Mouse (Mus musculus) hindbrain, postnatal 0 days (tissue): ENCODE data around the gene Pde4d. TPM values are rescaled to one million over a fixed set of nuclear protein-coding genes. Genes with fewer than 3 reads are reported as not detected.

ENCODE experiments used
- ATAC-seq: fragments of 200-750 bp; cut with Nextera tagmentation; 2 replicates; pipeline ENCODE4 v1.8.0; 2017; ENCODE audit warnings: mild to moderate bottlenecking, moderate TSS enrichment, moderate library complexity
- DNase-seq: peaks from one replicate; pipeline ENCODE4 v3.0.0-alpha.2; 2015; ENCODE audit warnings: low spot score
- H3K27ac ChIP-seq: fragments of 300-500 bp; sonication (generic); 2 replicates; pipeline ENCODE4 v1.5.1; 2014; ENCODE audit warnings: mild to moderate bottlenecking
- H3K27me3 ChIP-seq: fragments of 300-500 bp; sonication (generic); 2 replicates; pipeline ENCODE4 v1.6.1; 2014; ENCODE audit warnings: low read length, mixed read lengths; ENCODE audit not compliant: insufficient read depth
- H3K36me3 ChIP-seq: fragments of 300-500 bp; sonication (generic); 2 replicates; pipeline ENCODE4 v1.6.1; 2014; ENCODE audit warnings: low read length, mixed read lengths; ENCODE audit not compliant: insufficient read depth
- H3K4me1 ChIP-seq: fragments of 300-500 bp; sonication (generic); 2 replicates; pipeline ENCODE4 v1.6.1; 2014; ENCODE audit warnings: antibody characterized with exemption, low read length, mixed read lengths; ENCODE audit not compliant: insufficient read depth
- H3K4me2 ChIP-seq: fragments of 300-500 bp; sonication (generic); 2 replicates; pipeline ENCODE4 v1.6.1; 2014; ENCODE audit warnings: low read depth, mild to moderate bottlenecking, low read length, moderate library complexity, mixed read lengths
- H3K4me3 ChIP-seq: fragments of 300-500 bp; sonication (generic); 2 replicates; pipeline ENCODE4 v1.5.1; 2014; ENCODE audit warnings: low read length
- H3K9ac ChIP-seq: fragments of 300-500 bp; sonication (generic); replicated peaks from 2 replicates; pipeline ENCODE4 v1.6.1; 2014; ENCODE audit warnings: mild to moderate bottlenecking, low read length, moderate library complexity, mixed read lengths
- H3K9me3 ChIP-seq: fragments of 300-500 bp; sonication (generic); 2 replicates; pipeline ENCODE4 v1.6.1; 2016; ENCODE audit warnings: low read length, mixed read lengths
- CTCF ChIP-seq: IDR thresholded peaks from 2 replicates; pipeline ENCODE4 v1.5.1; 2016; ENCODE audit warnings: antibody characterized with exemption, control low read depth, low read depth
- WGBS: fragments of 180-500 bp; shearing (Covaris S2); extraction: QIAGEN DNeasy Blood & Tissue Kit; methylation state at CpG from one replicate; pipeline ENCODE4 v1.1.7; 2014; 5-methylcytosine and 5-hydroxymethylcytosine counted together
- polyA plus RNA-seq: library from polyadenylated mRNA; unstranded; fragments of >200 nt; fragmentation: Nextera tagmentation; extraction: Ambion mirVana; gene quantifications from 2 replicates; pipeline ENCODE4 v1.2.1, GENCODE M21; 2015
- total RNA-seq: library from RNA; depleted of rRNA; stranded (reverse); fragments of >200 nt; gene quantifications from 2 replicates; pipeline ENCODE4 v1.2.3, GENCODE M21; 2014

The Pde4d gene
- total and polyA plus RNA-seq, 2 experiments from 2014 or later, result 19.3 to 77.1 TPM

DNA sequence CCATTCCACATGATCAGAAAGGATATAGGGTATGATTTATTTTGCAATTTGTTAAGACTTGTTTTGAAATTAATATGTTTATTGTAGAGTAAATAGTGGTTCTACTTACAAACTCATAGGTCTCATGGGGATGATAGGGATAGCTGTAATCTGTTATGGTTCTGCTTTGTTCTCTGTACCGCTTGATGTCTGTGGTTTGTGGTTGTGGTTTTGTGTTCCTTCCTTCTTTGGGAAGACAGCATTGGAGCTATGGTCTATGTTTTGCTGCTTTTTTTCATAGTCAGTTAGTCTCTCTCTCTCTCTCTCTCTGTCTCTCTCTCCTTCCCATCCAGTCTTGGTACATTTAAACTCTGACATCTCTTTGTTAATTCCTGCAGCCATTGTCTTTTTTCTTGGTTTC is 217.3 kb downstream of the Pde4d start:
- H3K4me3 ChIP-seq, result no peak overlapping the region
- DNase-seq, result no peak
- H3K4me2 ChIP-seq, result no peak overlapping the region
- TF ChIP-seq CTCF, result no peak
- WGBS, result 100% methylated on average over 1 of the region's 1 CpGs
- no peak for ATAC-seq
- no peak overlapping the region for H3K9ac ChIP-seq
- no peaks in the 10 kb centered on the region for H3K9me3 ChIP-seq
- H3K27me3 ChIP-seq, result no peaks in the 10 kb centered on the region
- no peaks in the 10 kb centered on the region for H3K4me1 ChIP-seq
- no peak overlapping the region for H3K27ac ChIP-seq
- H3K36me3 ChIP-seq, result no peaks in the 10 kb centered on the region

DNA sequence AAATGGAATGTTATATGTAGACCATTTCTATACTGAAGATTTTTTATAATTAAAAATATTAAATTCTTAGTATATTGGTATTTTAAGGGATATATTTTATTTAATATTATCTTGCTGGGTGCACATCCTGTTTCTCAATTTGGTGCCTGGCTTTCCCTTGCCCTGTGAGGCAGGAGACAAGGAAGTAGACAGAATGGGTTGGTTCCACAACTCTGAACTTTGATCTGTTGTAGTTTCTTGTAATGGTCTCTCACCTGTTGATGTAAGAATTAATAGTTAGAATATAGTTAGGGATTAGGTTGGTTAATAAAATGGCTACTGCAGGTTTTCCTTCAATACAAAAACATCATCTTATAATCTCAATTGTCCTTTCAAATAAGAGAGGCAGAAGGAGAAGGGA is 227.3 kb downstream of the Pde4d start:
- Histone ChIP-seq H3K36me3 (no peaks in the 10 kb centered on the region), H3K27me3 (no peaks in the 10 kb centered on the region), H3K4me3 (no peak overlapping the region), H3K4me2 (no peak overlapping the region), H3K27ac (no peak overlapping the region), H3K9ac (no peak overlapping the region), H3K4me1 (no peaks in the 10 kb centered on the region), H3K9me3 (no peaks in the 10 kb centered on the region)
- ATAC-seq, result no peak
- TF ChIP-seq CTCF, result no peak
- no peak for DNase-seq

DNA sequence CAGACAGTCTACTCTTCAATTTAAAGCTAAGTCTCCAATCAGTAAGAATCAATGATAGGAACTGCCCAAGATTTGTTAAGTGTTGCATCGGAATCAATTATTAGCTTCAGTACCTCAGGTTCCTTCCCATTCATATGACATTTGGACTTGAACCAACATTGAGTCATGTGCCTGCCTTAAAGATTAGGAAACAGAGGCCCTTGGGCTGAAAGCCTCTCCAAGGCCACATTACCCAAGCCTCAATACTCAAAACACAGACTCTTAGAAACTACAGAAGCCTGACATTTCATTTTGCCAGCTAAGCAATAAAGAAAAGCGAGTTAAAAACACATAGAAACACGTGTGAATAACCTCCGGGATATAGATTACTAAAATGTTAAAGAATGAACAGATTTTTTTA is 233.3 kb downstream of the Pde4d start:
- ATAC-seq, result no peak

GRCm38 (mm10) chr13:108685817-108686216 is 236.1 kb downstream of the Pde4d start:
- Histone ChIP-seq H3K4me1 (no peaks in the 10 kb centered on the region), H3K4me2 (no peak overlapping the region)
- 52% methylated on average over 7 of the region's 7 CpGs for WGBS

More for the DNA sequence above, 233.3 kb downstream of the Pde4d start:
- no peak overlapping the region for H3K9ac ChIP-seq
- no peak overlapping the region for H3K4me2 ChIP-seq
- H3K27me3 ChIP-seq, result no peaks in the 10 kb centered on the region
- H3K4me1 ChIP-seq, result no peaks in the 10 kb centered on the region
- no peaks in the 10 kb centered on the region for H3K9me3 ChIP-seq
- TF ChIP-seq CTCF, result no peak
- no peak for DNase-seq
- no peak overlapping the region for H3K27ac ChIP-seq
- WGBS, result 88% methylated on average over 4 of the region's 4 CpGs
- H3K4me3 ChIP-seq, result no peak overlapping the region
- H3K36me3 ChIP-seq, result no peaks in the 10 kb centered on the region

GRCm38 (mm10) chr13:108686262-108686661 is 236.5 kb downstream of the Pde4d start:
- Histone ChIP-seq H3K4me2 (no peak overlapping the region), H3K9me3 (no peaks in the 10 kb centered on the region), H3K9ac (no peak overlapping the region), H3K4me3 (no peak overlapping the region), H3K27ac (no peak overlapping the region), H3K4me1 (no peaks in the 10 kb centered on the region), H3K36me3 (no peaks in the 10 kb centered on the region), H3K27me3 (no peaks in the 10 kb centered on the region)
- WGBS, result 76% methylated on average over 2 of the region's 2 CpGs
- ATAC-seq (no peak), DNase-seq (no peak)
- no peak for TF ChIP-seq CTCF

More at GRCm38 (mm10) chr13:108685817-108686216, 236.1 kb downstream of the Pde4d start:
- H3K4me3 ChIP-seq, result no peak overlapping the region
- no peaks in the 10 kb centered on the region for H3K27me3 ChIP-seq
- no peak for TF ChIP-seq CTCF
- no peak overlapping the region for H3K9ac ChIP-seq
- H3K36me3 ChIP-seq, result no peaks in the 10 kb centered on the region
- ATAC-seq (no peak), DNase-seq (peak; percentile 40)
- no peak overlapping the region for H3K27ac ChIP-seq
- H3K9me3 ChIP-seq, result no peaks in the 10 kb centered on the region

- no peak for TF ChIP-seq CTCF
Observed at GRCm38 (mm10) chr13:108686807-108687206, 237.1 kb downstream of the Pde4d start.

GRCm38 (mm10) chr13:108692883-108693550 is 243.3 kb downstream of the Pde4d start:
- DNase-seq (no peak), ATAC-seq (no peak)
- H3K4me1 ChIP-seq, result no peaks in the 10 kb centered on the region
- no peaks in the 10 kb centered on the region for H3K27me3 ChIP-seq
- H3K36me3 ChIP-seq, result no peaks in the 10 kb centered on the region
- no peak overlapping the region for H3K27ac ChIP-seq
- TF ChIP-seq CTCF, result no peak
- 81% methylated on average over 12 of the region's 12 CpGs for WGBS
- H3K4me3 ChIP-seq, result no peak overlapping the region
- no peak overlapping the region for H3K9ac ChIP-seq
- H3K9me3 ChIP-seq, result no peaks in the 10 kb centered on the region
- no peak overlapping the region for H3K4me2 ChIP-seq

More at GRCm38 (mm10) chr13:108686807-108687206, 237.1 kb downstream of the Pde4d start:
- H3K36me3 ChIP-seq, result no peaks in the 10 kb centered on the region
- DNase-seq, result no peak
- no peak overlapping the region for H3K9ac ChIP-seq
- no peaks in the 10 kb centered on the region for H3K4me1 ChIP-seq
- WGBS, result 76% methylated on average over 4 of the region's 4 CpGs
- no peak overlapping the region for H3K27ac ChIP-seq
- no peaks in the 10 kb centered on the region for H3K9me3 ChIP-seq
- H3K4me3 ChIP-seq, result no peak overlapping the region
- ATAC-seq, result no peak
- H3K27me3 ChIP-seq, result no peaks in the 10 kb centered on the region
- H3K4me2 ChIP-seq, result no peak overlapping the region
